Comparison of ENCODE assay signal across 14 mouse cellular contexts in the genomic region with DNA sequence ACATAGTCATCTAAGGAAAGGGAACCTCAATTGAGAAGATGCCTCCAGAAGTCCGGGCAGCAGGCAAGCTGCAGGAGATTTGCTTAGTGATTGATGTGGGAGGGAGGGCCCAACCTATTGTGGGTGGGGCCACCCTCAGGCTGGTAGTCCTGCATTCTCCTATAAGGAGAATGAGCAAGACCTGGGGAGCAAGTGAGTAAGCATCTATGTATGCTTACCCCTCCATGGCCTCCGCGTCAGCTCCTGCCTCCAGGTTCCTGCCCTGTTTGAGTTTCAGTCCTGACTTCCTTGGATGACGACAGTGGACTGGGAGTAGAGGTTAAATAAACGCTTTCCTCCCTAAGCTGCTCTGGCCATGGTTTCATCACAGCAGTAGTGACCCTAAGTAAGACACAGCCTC.
"Had no signal": no experiment of that assay in that cellular context is flagged by ENCODE, and none has a peak within 500 bp of the region (broad histone marks: within the 10 kb centered on the region; RNA-seq: fewer than 3 reads in every experiment).

No protein-coding gene starts in this region.

- H3K9me3 ChIP-seq: liver, embryonic 13.5 days; lung, embryonic 15.5 days; megakaryocyte, embryonic 14.5 days; midbrain, embryonic 12.5 days; neural tube, embryonic 13.5 days had no signal

- DNase-seq: kidney, adult 18-20 months; kidney, postnatal 14 days; left cerebral cortex, postnatal 4 days; liver; liver, embryonic 13.5 days; liver, postnatal 0 days; right cerebral cortex, postnatal 14 days; thymus, postnatal 14 days had no signal

- H3K27me3 ChIP-seq: liver, embryonic 13.5 days; lung, embryonic 15.5 days; megakaryocyte, embryonic 14.5 days; midbrain, embryonic 12.5 days; neural tube, embryonic 13.5 days had no signal

- H3K9ac ChIP-seq: liver, embryonic 13.5 days; liver, postnatal 0 days; lung, embryonic 15.5 days; midbrain, embryonic 12.5 days; neural tube, embryonic 13.5 days had no signal

- H3K4me3 ChIP-seq: liver, embryonic 13.5 days; lung, embryonic 15.5 days; midbrain, embryonic 12.5 days; neural tube, embryonic 13.5 days had no signal

- H3K4me2 ChIP-seq: liver, embryonic 13.5 days; lung, embryonic 15.5 days; midbrain, embryonic 12.5 days; neural tube, embryonic 13.5 days had no signal

- H3K27ac ChIP-seq: liver, embryonic 13.5 days; lung, embryonic 15.5 days; macrophage; midbrain, embryonic 12.5 days; neural tube, embryonic 13.5 days had no signal

- ATAC-seq: liver, postnatal 0 days; midbrain, embryonic 16.5 days had no signal
